Mouse (Mus musculus): ENCODE measurements around the gene Tex19.2. TPM values are rescaled to one million over a fixed set of nuclear protein-coding genes. Genes with fewer than 3 reads are reported as not detected.
"Not testable (repeated sequence)": the region's sequence is repeated elsewhere in the genome, so short reads cannot be mapped to it uniquely, and the experiment has no call there.

The Tex19.2 gene
- polyA plus RNA-seq, 1 experiment from 2014 or later, result not detected

GRCm38 (mm10) chr11:121108061-121108460, 10.4 kb downstream of the Tex19.2 start:
- H3K9me3 ChIP-seq (replicated peaks), result no peaks in the 10 kb centered on the region
- H3K27ac ChIP-seq, result no peak overlapping the region
- peaks cover 4% of the 10 kb centered on the region; the same call in 1 of the 2 replicates for H3K4me1 ChIP-seq
- H3K4me3 ChIP-seq (replicated peaks), result no peak overlapping the region
- ATAC-seq (replicated peaks; ENCODE audit: low FRiP score), result no peak
- H3K9ac ChIP-seq, result no peak overlapping the region
- no peaks in the 10 kb centered on the region for H3K36me3 ChIP-seq
- no peaks in the 10 kb centered on the region for H3K27me3 ChIP-seq
- 54% methylated on average over 9 of the region's 9 CpGs for WGBS
- no peak overlapping the region for H3K4me2 ChIP-seq

DNA sequence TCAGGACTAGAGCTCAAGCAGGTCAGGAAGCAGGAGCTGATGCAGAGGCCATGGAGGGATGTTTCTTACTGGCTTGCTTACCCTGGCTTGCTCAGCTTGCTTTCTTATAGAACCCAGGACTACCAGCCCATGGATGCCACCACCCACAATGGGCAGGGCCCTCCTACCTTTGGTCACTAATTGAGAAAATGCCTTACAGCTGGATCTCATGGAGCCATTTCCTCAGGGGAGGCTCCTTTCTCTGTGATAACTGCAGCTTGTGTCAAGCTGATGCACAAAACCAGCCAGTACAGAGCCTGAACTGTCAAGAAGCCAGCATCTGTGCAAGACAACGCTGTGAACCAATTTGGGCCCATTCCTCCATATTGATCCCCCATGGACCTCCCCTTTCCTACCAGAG, 11.2 kb downstream of the Tex19.2 start:
- not testable (repeated sequence) for H3K36me3 ChIP-seq; H3K4me1 ChIP-seq; H3K4me2 ChIP-seq; H3K27ac ChIP-seq; H3K27me3 ChIP-seq; H3K4me3 ChIP-seq (replicated peaks); H3K9me3 ChIP-seq (replicated peaks); ATAC-seq (replicated peaks; ENCODE audit: low FRiP score); H3K9ac ChIP-seq
- 88% methylated on average over 1 of the region's 1 CpGs for WGBS

DNA sequence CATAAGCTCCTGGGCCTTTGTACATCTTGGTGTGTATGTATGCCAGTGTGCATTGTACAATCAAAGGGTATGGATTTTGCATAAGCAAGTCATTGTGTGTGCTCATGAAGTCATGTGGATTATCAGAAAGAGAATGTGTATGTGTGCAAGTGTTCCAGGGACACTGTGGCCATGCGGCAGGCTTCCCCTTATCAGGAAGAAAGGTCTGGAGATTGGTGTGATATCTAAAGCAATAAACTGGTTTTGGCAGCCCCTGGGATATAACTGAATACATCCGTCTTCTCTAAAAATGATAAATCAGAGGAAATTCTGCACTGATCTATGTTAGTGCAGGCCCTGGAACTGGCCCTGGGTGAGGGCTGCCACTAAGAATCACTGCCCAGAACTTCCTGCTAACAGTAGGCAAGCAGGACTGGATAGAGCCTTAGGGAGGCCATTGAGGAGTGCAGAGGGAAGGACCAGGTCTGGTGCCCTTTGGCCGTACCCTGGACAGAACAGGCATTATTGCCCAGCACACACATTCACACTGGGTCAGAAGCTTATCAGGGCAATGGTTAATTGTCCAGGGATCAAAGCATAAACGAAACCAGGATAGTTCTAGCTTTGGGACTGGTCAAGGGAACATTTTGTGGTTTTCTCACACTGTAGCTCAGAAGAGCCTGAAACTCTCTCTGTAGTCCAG, 17.2 kb downstream of the Tex19.2 start:
- Histone ChIP-seq H3K4me3 (replicated peaks) (no peak overlapping the region), H3K4me1 (peaks cover 23% of the 10 kb centered on the region), H3K27ac (peak overlapping the region; percentile 42), H3K27me3 (no peaks in the 10 kb centered on the region), H3K9ac (no peak overlapping the region), H3K36me3 (no peaks in the 10 kb centered on the region), H3K9me3 (replicated peaks) (no peaks in the 10 kb centered on the region), H3K4me2 (no peak overlapping the region)
- 76% methylated on average over 4 of the region's 4 CpGs for WGBS
- ATAC-seq (replicated peaks; ENCODE audit: low FRiP score), result no peak

GRCm38 (mm10) chr11:121100692-121101091, 17.8 kb downstream of the Tex19.2 start:
- no peak overlapping the region for H3K9ac ChIP-seq
- no peak overlapping the region for H3K4me2 ChIP-seq
- H3K4me1 ChIP-seq, result peaks cover 23% of the 10 kb centered on the region
- no peak overlapping the region for H3K4me3 ChIP-seq (replicated peaks)
- peak overlapping the region; percentile 42 for H3K27ac ChIP-seq
- H3K9me3 ChIP-seq (replicated peaks), result no peaks in the 10 kb centered on the region
- no peaks in the 10 kb centered on the region for H3K36me3 ChIP-seq
- WGBS, result 12% methylated on average over 7 of the region's 7 CpGs
- H3K27me3 ChIP-seq, result no peaks in the 10 kb centered on the region
- ATAC-seq (replicated peaks; ENCODE audit: low FRiP score), result no peak

GRCm38 (mm10) chr11:121099762-121100161, 18.7 kb downstream of the Tex19.2 start:
- 0 out of 2 replicates have a peak, but pooled peaks have one; percentile 43 for ATAC-seq (replicated peaks; ENCODE audit: low FRiP score)
- Histone ChIP-seq H3K27ac (0 out of 2 replicates have a peak overlapping the region, but pooled peaks have one; percentile 27), H3K36me3 (no peaks in the 10 kb centered on the region), H3K9ac (no peak overlapping the region), H3K4me3 (replicated peaks) (no peak overlapping the region), H3K4me2 (no peak overlapping the region), H3K9me3 (replicated peaks) (no peaks in the 10 kb centered on the region), H3K27me3 (no peaks in the 10 kb centered on the region), H3K4me1 (peaks cover 23% of the 10 kb centered on the region)
- WGBS, result 54% methylated on average over 7 of the region's 7 CpGs

GRCm38 (mm10) chr11:121092606-121093585, 25.6 kb downstream of the Tex19.2 start:
- H3K4me2 ChIP-seq, result no peak overlapping the region
- H3K36me3 ChIP-seq, result no peaks in the 10 kb centered on the region
- H3K9ac ChIP-seq, result no peak overlapping the region
- no peak overlapping the region for H3K4me3 ChIP-seq (replicated peaks)
- no peak for ATAC-seq (replicated peaks; ENCODE audit: low FRiP score)
- H3K9me3 ChIP-seq (replicated peaks), result no peaks in the 10 kb centered on the region
- H3K4me1 ChIP-seq, result no peaks in the 10 kb centered on the region
- 91% methylated on average over 14 of the region's 14 CpGs for WGBS
- no peaks in the 10 kb centered on the region for H3K27me3 ChIP-seq
- H3K27ac ChIP-seq, result no peak overlapping the region

DNA sequence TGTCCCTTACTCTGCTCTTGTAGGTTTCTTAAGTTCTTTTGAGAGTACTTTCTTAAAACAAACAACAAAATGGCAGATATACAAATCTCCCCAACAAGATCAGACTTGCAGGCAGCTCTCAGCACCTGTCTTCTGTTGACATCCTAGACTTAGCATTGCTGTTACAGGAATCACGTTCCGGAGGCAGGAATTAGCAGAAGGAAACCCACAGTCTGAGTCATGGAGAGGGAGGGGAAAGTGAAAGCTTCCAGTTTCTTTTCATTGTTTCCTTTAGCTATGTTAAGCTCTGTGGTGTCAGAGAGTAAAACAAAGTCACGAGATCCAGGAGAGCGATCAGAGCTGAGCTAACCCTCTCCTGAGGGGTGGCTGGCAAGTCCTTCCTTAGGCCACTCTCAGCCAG, 27.5 kb downstream of the Tex19.2 start:
- WGBS, result 64% methylated on average over 4 of the region's 4 CpGs
- no peaks in the 10 kb centered on the region for H3K36me3 ChIP-seq
- no peak for ATAC-seq (replicated peaks; ENCODE audit: low FRiP score)
- H3K4me3 ChIP-seq (replicated peaks), result no peak overlapping the region
- H3K27me3 ChIP-seq, result no peaks in the 10 kb centered on the region
- H3K9me3 ChIP-seq (replicated peaks), result no peaks in the 10 kb centered on the region
- no peak overlapping the region for H3K4me2 ChIP-seq
- H3K27ac ChIP-seq, result no peak overlapping the region
- H3K4me1 ChIP-seq, result no peaks in the 10 kb centered on the region
- H3K9ac ChIP-seq, result no peak overlapping the region

GRCm38 (mm10) chr11:121089756-121090546, 28.5 kb downstream of the Tex19.2 start:
- Histone ChIP-seq H3K9ac (no peak overlapping the region), H3K27me3 (no peaks in the 10 kb centered on the region), H3K9me3 (replicated peaks) (no peaks in the 10 kb centered on the region), H3K36me3 (no peaks in the 10 kb centered on the region), H3K4me1 (no peaks in the 10 kb centered on the region), H3K27ac (no peak overlapping the region), H3K4me3 (replicated peaks) (no peak overlapping the region), H3K4me2 (no peak overlapping the region)
- no peak for ATAC-seq (replicated peaks; ENCODE audit: low FRiP score)
- WGBS, result 90% methylated on average over 2 of the region's 2 CpGs

DNA sequence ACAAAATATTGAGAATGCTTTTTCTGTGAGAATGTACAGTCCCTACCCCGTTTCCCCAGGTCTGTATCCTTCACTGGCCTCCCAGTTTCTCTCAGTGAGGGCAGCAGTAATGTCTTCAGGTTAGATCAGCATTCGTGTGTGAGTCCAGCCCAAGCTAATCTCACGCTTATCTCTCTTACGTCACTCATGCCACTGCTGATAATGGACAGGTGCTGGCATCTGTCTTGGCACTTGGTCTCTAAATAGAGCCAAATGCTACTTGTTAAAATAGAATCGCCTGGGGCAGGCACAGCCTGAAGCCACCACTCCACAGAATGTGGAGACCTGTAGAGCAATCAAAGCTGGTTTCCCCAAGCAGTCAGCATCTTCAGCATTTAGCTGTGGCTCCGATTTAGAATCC, 29.5 kb downstream of the Tex19.2 start:
- Histone ChIP-seq H3K4me3 (replicated peaks) (no peak overlapping the region), H3K36me3 (no peaks in the 10 kb centered on the region), H3K4me1 (no peaks in the 10 kb centered on the region), H3K4me2 (no peak overlapping the region), H3K9me3 (replicated peaks) (no peaks in the 10 kb centered on the region), H3K27me3 (no peaks in the 10 kb centered on the region), H3K9ac (no peak overlapping the region), H3K27ac (no peak overlapping the region)
- whole genome bisulfite sequencing, result 78% methylated on average over 6 of the region's 6 CpGs
- no peak for ATAC-seq (replicated peaks; ENCODE audit: low FRiP score)

DNA sequence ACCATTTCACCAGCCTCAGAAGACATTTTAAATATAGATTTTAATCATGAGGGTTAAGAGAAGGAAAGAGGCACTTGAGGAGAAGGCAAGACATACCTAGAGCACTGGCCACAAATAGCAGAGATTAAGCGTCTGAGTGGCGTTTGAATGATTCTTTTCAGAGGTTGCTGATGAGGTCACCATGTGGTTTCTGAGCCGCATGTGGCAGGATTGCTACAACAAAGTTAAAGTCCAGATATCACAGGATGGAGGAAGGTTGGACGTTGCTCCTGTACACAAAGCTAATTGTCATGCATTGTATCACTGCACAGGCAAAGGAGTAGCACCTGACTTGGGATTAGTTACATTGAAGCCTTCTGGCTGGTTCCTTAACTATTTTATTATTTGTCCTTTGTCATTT, 32.2 kb downstream of the Tex19.2 start:
- no peak overlapping the region for H3K9ac ChIP-seq
- no peak overlapping the region for H3K27ac ChIP-seq
- H3K36me3 ChIP-seq, result no peaks in the 10 kb centered on the region
- H3K4me1 ChIP-seq, result peaks cover 10% of the 10 kb centered on the region; the same call in 1 of the 2 replicates
- no peak overlapping the region for H3K4me2 ChIP-seq
- 62% methylated on average over 4 of the region's 4 CpGs for WGBS
- H3K9me3 ChIP-seq (replicated peaks), result no peaks in the 10 kb centered on the region
- H3K4me3 ChIP-seq (replicated peaks), result no peak overlapping the region
- ATAC-seq (replicated peaks; ENCODE audit: low FRiP score), result no peak
- no peaks in the 10 kb centered on the region for H3K27me3 ChIP-seq

GRCm38 (mm10) chr11:121085181-121085580, 33.3 kb downstream of the Tex19.2 start:
- no peak overlapping the region for H3K4me3 ChIP-seq (replicated peaks)
- WGBS, result 71% methylated on average over 5 of the region's 5 CpGs
- no peak overlapping the region for H3K27ac ChIP-seq
- peaks cover 10% of the 10 kb centered on the region; the same call in 1 of the 2 replicates for H3K4me1 ChIP-seq
- no peak for ATAC-seq (replicated peaks; ENCODE audit: low FRiP score)
- no peaks in the 10 kb centered on the region for H3K27me3 ChIP-seq
- no peaks in the 10 kb centered on the region for H3K9me3 ChIP-seq (replicated peaks)
- no peak overlapping the region for H3K4me2 ChIP-seq
- H3K9ac ChIP-seq, result no peak overlapping the region
- no peaks in the 10 kb centered on the region for H3K36me3 ChIP-seq
